Mouse (Mus musculus) embryonic stem cell, embryonic (primary cell): ENCODE data around the gene Olfr99.
"Not testable (repeated sequence)": the region's sequence is repeated elsewhere in the genome, so short reads cannot be mapped to it uniquely, and the experiment has no call there.

ENCODE experiments used
- CTCF ChIA-PET, 4 experiments: fragments of 300-600 bp in 2 of 4; fragments of 350-600 bp in 2 of 4; sonication (Branson Sonifier 250); formaldehyde crosslinking; loops; one replicate each; lab custom pipeline; 2022; ENCODE audit warnings: inconsistent platforms in 2 of 4; lab: Charles Lee
- POLR2A ChIA-PET, 4 experiments: fragments of 300-600 bp in 2 of 4; fragments of 350-600 bp in 2 of 4; sonication (Branson Sonifier 250); formaldehyde crosslinking; loops; one replicate each; lab custom pipeline; 2022; ENCODE audit warnings: antibody characterized with exemption in 4 of 4, inconsistent platforms in 1 of 4; lab: Charles Lee

Olfr99 gene

GRCm38 (mm10) chr17:37283360-37283759, at the start of gene Olfr99:
Gene Olfr99 (minus strand): TSS chr17:37283460.
- POLR2A ChIA-PET = no interaction called here

GRCm38 (mm10) chr17:37316954-37317353, 33.7 kb upstream of the Olfr99 start, which contains the start of gene Olfr102:
Gene Olfr102 (minus strand): TSS chr17:37317054.
- POLR2A ChIA-PET = no interaction called here

More at GRCm38 (mm10) chr17:37283360-37283759, at the start of gene Olfr99:
- CTCF ChIA-PET = no interaction called here

GRCm38 (mm10) chr17:37310146-37310699, 27.0 kb upstream of the Olfr99 start:
- ChIA-PET CTCF (interaction anchor here (0.6 to 1.0 kb wide), 4 partner anchors 11 to 631 kb away, joined by 3 to 6 read pairs (median 4); no protein-coding TSS in a partner anchor), POLR2A (no interaction called here)

More at GRCm38 (mm10) chr17:37316954-37317353, 33.7 kb upstream of the Olfr99 start, which contains the start of gene Olfr102:
- CTCF ChIA-PET = no interaction called here

- ChIA-PET POLR2A (interaction anchor here in 1 of 4 experiments (0.6 kb wide), 1 partner anchor 22 kb away, joined by 3 read pairs; no protein-coding TSS in a partner anchor), CTCF (no interaction called here)
Observed at GRCm38 (mm10) chr17:37308483-37308882, 25.2 kb upstream of the Olfr99 start.

GRCm38 (mm10) chr17:37304213-37304612, 21.0 kb upstream of the Olfr99 start, which contains the start of gene Olfr101:
Gene Olfr101 (minus strand): TSS chr17:37304313.
- CTCF ChIA-PET = no interaction called here

GRCm38 (mm10) chr17:37280331-37280730, 2.9 kb downstream of the Olfr99 start:
- POLR2A ChIA-PET = no interaction called here
- CTCF ChIA-PET = no interaction called here

More at GRCm38 (mm10) chr17:37304213-37304612, 21.0 kb upstream of the Olfr99 start, which contains the start of gene Olfr101:
- POLR2A ChIA-PET = no interaction called here

- ChIA-PET CTCF (no interaction called here), POLR2A (no interaction called here)
Observed at GRCm38 (mm10) chr17:37276573-37276972, 6.7 kb downstream of the Olfr99 start.

- POLR2A ChIA-PET = no interaction called here
- CTCF ChIA-PET = no interaction called here
Observed at GRCm38 (mm10) chr17:37275626-37276248, 7.5 kb downstream of the Olfr99 start.

- POLR2A ChIA-PET = no interaction called here
- CTCF ChIA-PET = interaction anchor here in 1 of 4 experiments (0.6 kb wide), 1 partner anchor 187 kb away, joined by 3 read pairs; no protein-coding TSS in a partner anchor
Observed at GRCm38 (mm10) chr17:37270702-37271092, 12.6 kb downstream of the Olfr99 start.

- POLR2A ChIA-PET = no interaction called here
- CTCF ChIA-PET = interaction anchor here in 1 of 4 experiments (0.6 kb wide), 1 partner anchor 187 kb away, joined by 3 read pairs; no protein-coding TSS in a partner anchor
Observed at GRCm38 (mm10) chr17:37270058-37270701, 13.1 kb downstream of the Olfr99 start, which contains the start of gene H2-M3. Gene H2-M3 (plus strand): TSS chr17:37270220.

- CTCF ChIA-PET = no interaction called here
- POLR2A ChIA-PET = no interaction called here
Observed at GRCm38 (mm10) chr17:37263626-37264025, 19.6 kb downstream of the Olfr99 start, which contains the start of gene Olfr98. Gene Olfr98 (minus strand): TSS chr17:37263749.

GRCm38 (mm10) chr17:37250544-37250943, 32.7 kb downstream of the Olfr99 start:
- CTCF ChIA-PET = no interaction called here
- POLR2A ChIA-PET = no interaction called here

- ChIA-PET CTCF (no interaction called here), POLR2A (no interaction called here)
Observed at GRCm38 (mm10) chr17:37249460-37249859, 33.8 kb downstream of the Olfr99 start.

- CTCF ChIA-PET = interaction anchor here in 2 of 4 experiments (0.6 to 1.1 kb wide), 2 partner anchors 163 to 333 kb away, joined by 3 to 6 read pairs; no protein-coding TSS in a partner anchor
- POLR2A ChIA-PET = no interaction called here
Observed at GRCm38 (mm10) chr17:37246715-37247114, 36.5 kb downstream of the Olfr99 start.

GRCm38 (mm10) chr17:37242198-37242597, 41.1 kb downstream of the Olfr99 start:
- ChIA-PET CTCF (interaction anchor here in 3 of 4 experiments (0.6 to 0.9 kb wide), 3 partner anchors 232 to 891 kb away, joined by 3 to 13 read pairs (median 3); no protein-coding TSS in a partner anchor), POLR2A (interaction anchor here in 2 of 4 experiments (0.6 to 1.6 kb wide), 5 partner anchors 18 to 777 kb away, joined by 3 to 5 read pairs (median 3); no protein-coding TSS in a partner anchor)

- CTCF ChIA-PET, POLR2A ChIA-PET: not testable (repeated sequence)
Observed at GRCm38 (mm10) chr17:37237230-37237629, 46.0 kb downstream of the Olfr99 start, which contains the start of gene Olfr97. Gene Olfr97 (minus strand): TSS chr17:37237330.
